Mouse (Mus musculus) stomach, embryonic 14.5 days (tissue): ENCODE results near the gene Bloc1s1. TPM values are rescaled to one million over a fixed set of nuclear protein-coding genes. Genes with fewer than 3 reads are reported as not detected.
A peak's percentile ranks its signal among the peaks of the same experiment; 100 is the strongest.

Experiments used
- ATAC-seq: fragments of 200-750 bp; cut with Nextera tagmentation; 2 replicates; pipeline ENCODE4 v1.8.0; 2017; ENCODE audit warnings: low read depth, moderate TSS enrichment; ENCODE audit not compliant: insufficient number of reproducible peaks, insufficient read depth, low FRiP score
- H3K27ac ChIP-seq: fragments of 300-500 bp; sonication (generic); 2 replicates; pipeline ENCODE4 v1.5.1; 2014; ENCODE audit warnings: mild to moderate bottlenecking, low read length, moderate library complexity, mixed read lengths
- H3K27me3 ChIP-seq: fragments of 300-500 bp; sonication (generic); 2 replicates; pipeline ENCODE4 v1.6.1; 2014; ENCODE audit warnings: low read length, control low read depth, mixed read lengths; ENCODE audit not compliant: control insufficient read depth, insufficient read depth
- H3K36me3 ChIP-seq: fragments of 300-500 bp; sonication (generic); 2 replicates; pipeline ENCODE4 v1.6.1; 2014; ENCODE audit warnings: mild to moderate bottlenecking, control low read depth, low read length, moderate library complexity, mixed read lengths; ENCODE audit not compliant: control insufficient read depth, insufficient read depth
- H3K4me1 ChIP-seq: fragments of 300-500 bp; sonication (generic); 2 replicates; pipeline ENCODE4 v1.6.1; 2014; ENCODE audit warnings: low read length, control low read depth, mixed read lengths; ENCODE audit not compliant: control insufficient read depth, insufficient read depth
- H3K4me2 ChIP-seq: fragments of 300-500 bp; sonication (generic); replicated peaks from 2 replicates; pipeline ENCODE4 v1.6.1; 2014; ENCODE audit warnings: low read depth, low read length, control low read depth
- H3K4me3 ChIP-seq: fragments of 300-500 bp; sonication (generic); 2 replicates; pipeline ENCODE4 v1.5.1; 2014; ENCODE audit warnings: low read depth, low read length, control low read depth
- H3K9ac ChIP-seq: fragments of 300-500 bp; sonication (generic); replicated peaks from 2 replicates; pipeline ENCODE4 v1.6.1; 2014; ENCODE audit warnings: low read depth, mild to moderate bottlenecking, control low read depth, low read length, moderate library complexity, mixed read lengths
- H3K9me3 ChIP-seq: fragments of 300-500 bp; sonication (generic); 2 replicates; pipeline ENCODE4 v1.6.1; 2016; ENCODE audit warnings: low read depth, low read length, control low read depth; ENCODE audit not compliant: control insufficient read depth
- WGBS: fragments of 180-500 bp; shearing (Covaris S2); extraction: QIAGEN DNeasy Blood & Tissue Kit; methylation state at CpG from one replicate; pipeline ENCODE4 v1.1.7; 2014; 5-methylcytosine and 5-hydroxymethylcytosine counted together
- polyA plus RNA-seq: library from polyadenylated mRNA; unstranded; fragments of >200 nt; fragmentation: Nextera tagmentation; extraction: Ambion mirVana; gene quantifications from 2 replicates; pipeline ENCODE4 v1.2.1, GENCODE M21; 2014

Bloc1s1 gene
- 222 and 236 TPM in 2 replicates for polyA plus RNA-seq

GRCm38 (mm10) chr10:128923935-128924334 lies at the start of gene Bloc1s1:
Bloc1s1 (minus strand) TSS chr10:128924035.
- no peak for ATAC-seq
- WGBS, result 53% methylated on average over 9 of the region's 9 CpGs
- peak within 1 kb of the TSS; percentile 72 for H3K4me3 ChIP-seq
- H3K4me2 ChIP-seq, result peak within 1 kb of the TSS; percentile 67
- peak within 1 kb of the TSS; percentile 86 for H3K27ac ChIP-seq
- no peaks in the 10 kb centered on the region for H3K27me3 ChIP-seq
- H3K4me1 ChIP-seq, result peaks cover 32% of the 10 kb centered on the region
- peak within 1 kb of the TSS; percentile 66 for H3K9ac ChIP-seq
- H3K36me3 ChIP-seq, result no peaks in the 10 kb centered on the region
- H3K9me3 ChIP-seq, result no peaks in the 10 kb centered on the region

GRCm38 (mm10) chr10:128972841-128973240 lies 49.0 kb upstream of the Bloc1s1 start:
- H3K27ac ChIP-seq, result no peak overlapping the region
- no peaks in the 10 kb centered on the region for H3K36me3 ChIP-seq
- 76% methylated on average over 4 of the region's 4 CpGs for WGBS
- no peak overlapping the region for H3K9ac ChIP-seq
- no peaks in the 10 kb centered on the region for H3K27me3 ChIP-seq
- no peak overlapping the region for H3K4me2 ChIP-seq
- 0 out of 2 replicates have a peak, but pooled peaks cover 4% of the 10 kb centered on the region for H3K4me1 ChIP-seq
- no peak overlapping the region for H3K4me3 ChIP-seq
- H3K9me3 ChIP-seq, result no peaks in the 10 kb centered on the region
- ATAC-seq, result no peak

- Histone ChIP-seq H3K4me1 (0 out of 2 replicates have a peak, but pooled peaks cover 7% of the 10 kb centered on the region), H3K36me3 (no peaks in the 10 kb centered on the region), H3K27ac (no peak overlapping the region), H3K4me3 (no peak overlapping the region), H3K4me2 (no peak overlapping the region), H3K9me3 (no peaks in the 10 kb centered on the region), H3K27me3 (no peaks in the 10 kb centered on the region), H3K9ac (no peak overlapping the region)
- WGBS, result 37% methylated on average over 1 of the region's 1 CpGs
- no peak for ATAC-seq
These were observed 47.0 kb upstream of the Bloc1s1 start for GRCm38 (mm10) chr10:128970740-128971250.

DNA sequence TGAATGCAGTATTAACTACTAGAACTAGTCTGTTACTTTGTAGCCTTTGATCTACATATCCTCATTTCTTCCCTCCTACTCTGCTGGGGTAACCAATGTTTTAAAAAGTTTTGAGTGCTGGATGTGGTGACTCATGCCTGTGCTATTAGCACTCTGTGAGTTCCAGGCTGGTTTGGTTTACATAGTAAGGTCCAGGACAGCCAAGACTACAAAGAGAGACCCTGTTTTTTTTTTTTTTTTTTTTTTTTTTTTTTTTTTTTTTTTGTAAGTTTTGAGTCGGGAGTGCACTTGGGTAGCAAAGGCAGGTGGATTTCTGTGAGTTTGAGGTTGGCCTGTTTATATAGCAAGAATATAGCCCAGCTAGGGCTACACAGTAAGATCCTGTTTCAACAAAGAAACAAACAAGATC lies 44.5 kb upstream of the Bloc1s1 start:
- Histone ChIP-seq H3K4me2 (no peak overlapping the region), H3K9me3 (no peaks in the 10 kb centered on the region), H3K27ac (peak overlapping the region; percentile 55; the same call in 1 of the 2 replicates), H3K36me3 (no peaks in the 10 kb centered on the region), H3K4me3 (no peak overlapping the region), H3K9ac (no peak overlapping the region), H3K4me1 (0 out of 2 replicates have a peak, but pooled peaks cover 7% of the 10 kb centered on the region), H3K27me3 (no peaks in the 10 kb centered on the region)
- peak; percentile 92 for ATAC-seq
- WGBS, result 10% methylated on average over 1 of the region's 1 CpGs

- no peak for ATAC-seq
- Histone ChIP-seq H3K36me3 (no peaks in the 10 kb centered on the region), H3K9ac (no peak overlapping the region), H3K4me2 (no peak overlapping the region), H3K9me3 (no peaks in the 10 kb centered on the region), H3K27ac (peak overlapping the region; percentile 52; the same call in 1 of the 2 replicates), H3K4me1 (0 out of 2 replicates have a peak, but pooled peaks cover 7% of the 10 kb centered on the region), H3K4me3 (no peak overlapping the region), H3K27me3 (no peaks in the 10 kb centered on the region)
- WGBS, result 68% methylated on average over 6 of the region's 6 CpGs
These were observed 42.0 kb upstream of the Bloc1s1 start for GRCm38 (mm10) chr10:128965871-128966270.

GRCm38 (mm10) chr10:128964961-128965360 lies 41.1 kb upstream of the Bloc1s1 start:
- H3K27me3 ChIP-seq, result no peaks in the 10 kb centered on the region
- H3K4me3 ChIP-seq, result no peak overlapping the region
- WGBS, result 62% methylated on average over 2 of the region's 2 CpGs
- no peak overlapping the region for H3K4me2 ChIP-seq
- 0 out of 2 replicates have a peak, but pooled peaks cover 7% of the 10 kb centered on the region for H3K4me1 ChIP-seq
- no peak overlapping the region for H3K9ac ChIP-seq
- no peaks in the 10 kb centered on the region for H3K36me3 ChIP-seq
- no peak for ATAC-seq
- no peak overlapping the region for H3K27ac ChIP-seq
- no peaks in the 10 kb centered on the region for H3K9me3 ChIP-seq

DNA sequence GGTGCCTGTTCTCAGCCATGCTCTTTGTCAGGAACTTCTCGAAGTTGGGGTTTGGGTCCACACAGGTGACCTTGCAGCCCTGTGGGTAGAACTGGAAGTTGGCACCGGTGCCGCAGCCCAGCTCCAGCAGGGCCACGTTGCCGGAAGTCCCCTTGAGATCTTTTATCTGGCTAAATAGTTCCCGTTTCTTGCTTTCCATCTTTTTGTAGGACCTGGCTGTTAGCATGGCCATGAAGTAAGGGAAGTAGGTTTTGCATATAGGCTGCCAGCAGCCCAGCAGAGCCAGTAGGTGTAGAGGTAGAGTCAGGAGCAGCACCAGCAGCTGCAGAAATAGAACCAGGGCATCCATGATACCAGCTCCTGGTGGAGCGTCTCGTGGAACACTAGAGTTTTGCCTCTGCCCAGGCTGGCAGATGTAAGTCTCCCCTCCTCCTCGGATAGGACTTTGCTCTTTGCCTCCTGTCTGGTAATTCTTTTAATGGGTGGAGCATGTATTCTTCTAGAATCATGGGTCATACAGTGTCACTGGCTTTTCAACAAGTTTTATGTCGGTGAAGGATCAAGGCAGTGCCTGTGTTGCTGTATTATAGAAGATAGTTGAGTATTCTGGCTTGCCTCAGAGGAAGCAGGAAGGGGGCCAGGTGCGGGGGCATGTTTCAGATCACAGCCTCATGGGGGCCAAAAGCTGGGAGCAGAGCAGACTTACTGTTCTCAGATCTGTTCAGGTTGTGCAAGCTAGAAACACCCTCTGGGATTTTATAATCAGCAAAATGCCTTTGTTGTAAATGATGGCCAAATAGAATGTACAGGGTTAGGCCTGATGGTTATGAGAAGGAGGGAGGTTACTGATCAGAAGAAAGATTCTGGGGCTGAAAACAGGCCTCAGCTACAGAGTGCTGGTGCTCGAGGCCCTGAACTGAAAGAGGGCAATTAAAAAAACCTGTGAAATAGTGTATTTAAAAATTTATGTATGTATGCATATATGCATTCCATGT lies 37.1 kb upstream of the Bloc1s1 start, which contains the start of gene Mettl7b:
TSS of gene Mettl7b (minus strand) at position 399 of the 995 bp plus-strand sequence.
- no peak for ATAC-seq

GRCm38 (mm10) chr10:128960142-128960541 lies 36.3 kb upstream of the Bloc1s1 start:
- Histone ChIP-seq H3K4me2 (no peak overlapping the region), H3K9ac (no peak overlapping the region), H3K27me3 (no peaks in the 10 kb centered on the region), H3K36me3 (no peaks in the 10 kb centered on the region), H3K9me3 (no peaks in the 10 kb centered on the region), H3K4me3 (no peak overlapping the region), H3K27ac (no peak overlapping the region), H3K4me1 (no peaks in the 10 kb centered on the region)
- 76% methylated on average over 4 of the region's 4 CpGs for WGBS
- ATAC-seq, result peak; percentile 51; the same call in 1 of the 2 replicates

More for the DNA sequence above, 37.1 kb upstream of the Bloc1s1 start, which contains the start of gene Mettl7b:
- H3K27ac ChIP-seq, result no peak within 1 kb of the TSS
- no peak within 1 kb of the TSS for H3K9ac ChIP-seq
- no peaks in the 10 kb centered on the region for H3K27me3 ChIP-seq
- no peaks in the 10 kb centered on the region for H3K4me1 ChIP-seq
- WGBS, result 76% methylated on average over 12 of the region's 12 CpGs
- no peak within 1 kb of the TSS for H3K4me3 ChIP-seq
- no peaks in the 10 kb centered on the region for H3K9me3 ChIP-seq
- no peaks in the 10 kb centered on the region for H3K36me3 ChIP-seq
- no peak within 1 kb of the TSS for H3K4me2 ChIP-seq
